Mouse (Mus musculus) heart, embryonic 14.5 days (tissue): Measurements from ENCODE around the gene Ptcd1. TPM values are rescaled to one million over a fixed set of nuclear protein-coding genes. Genes with fewer than 3 reads are reported as not detected.

ENCODE experiments used
- ATAC-seq: fragments of 200-750 bp; cut with Nextera tagmentation; 2 replicates; pipeline ENCODE4 v1.8.0; 2017; ENCODE audit warnings: low read depth, moderate TSS enrichment; ENCODE audit not compliant: insufficient number of reproducible peaks, insufficient read depth, low FRiP score
- H3K27ac ChIP-seq, 2 experiments: fragments of 200-500 bp in 1 of 2; fragments of 300-500 bp in 1 of 2; sonication (generic) in 1 of 2; replicated peaks in 1 of 2; 2 replicates each; pipeline ENCODE4 v1.5.1; 2012 to 2014; ENCODE audit warnings: low read depth in 2 of 2, low read length in 2 of 2, control low read depth in 1 of 2, mild to moderate bottlenecking in 1 of 2, mixed read lengths in 1 of 2; ENCODE audit not compliant: control insufficient read depth in 1 of 2, insufficient read depth in 1 of 2
- H3K27me3 ChIP-seq: fragments of 300-500 bp; sonication (generic); 2 replicates; pipeline ENCODE4 v1.6.1; 2014; ENCODE audit warnings: mild to moderate bottlenecking, low read length, control low read depth; ENCODE audit not compliant: control insufficient read depth, insufficient read depth
- H3K36me3 ChIP-seq: fragments of 300-500 bp; sonication (generic); 2 replicates; pipeline ENCODE4 v1.6.1; 2014; ENCODE audit warnings: mild to moderate bottlenecking, control low read depth, low read length, mixed read lengths; ENCODE audit not compliant: control insufficient read depth, insufficient read depth
- H3K4me1 ChIP-seq, 2 experiments: fragments of 200-500 bp in 1 of 2; fragments of 300-500 bp in 1 of 2; sonication (generic) in 1 of 2; 2 replicates each; pipeline ENCODE4 v1.6.1; 2012 to 2014; ENCODE audit warnings: low read length in 2 of 2, control low read depth in 1 of 2, mixed read lengths in 1 of 2; ENCODE audit not compliant: control insufficient read depth in 2 of 2, insufficient read depth in 2 of 2
- H3K4me2 ChIP-seq: fragments of 300-500 bp; sonication (generic); 2 replicates; pipeline ENCODE4 v1.6.1; 2014; ENCODE audit warnings: mild to moderate bottlenecking, low read length
- H3K4me3 ChIP-seq, 2 experiments: fragments of 200-500 bp in 1 of 2; fragments of 300-500 bp in 1 of 2; sonication (generic) in 1 of 2; 2 replicates each; pipeline ENCODE4 v1.5.1; 2012 to 2014; ENCODE audit warnings: low read length in 2 of 2, mild to moderate bottlenecking in 2 of 2, control low read depth in 1 of 2, low read depth in 1 of 2, moderate library complexity in 1 of 2; ENCODE audit not compliant: control insufficient read depth in 1 of 2, insufficient read depth in 1 of 2
- H3K9ac ChIP-seq: fragments of 300-500 bp; sonication (generic); 2 replicates; pipeline ENCODE4 v1.6.1; 2014; ENCODE audit warnings: mild to moderate bottlenecking, low read length
- H3K9me3 ChIP-seq: fragments of 300-500 bp; sonication (generic); 2 replicates; pipeline ENCODE4 v1.6.1; 2016; ENCODE audit warnings: low read length, control low read depth; ENCODE audit not compliant: control insufficient read depth
- WGBS: fragments of 180-500 bp; shearing (Covaris S2); extraction: QIAGEN DNeasy Blood & Tissue Kit; methylation state at CpG from one replicate; pipeline ENCODE4 v1.1.7; 2014; 5-methylcytosine and 5-hydroxymethylcytosine counted together
- polyA plus RNA-seq: library from polyadenylated mRNA; unstranded; fragments of >200 nt; fragmentation: Nextera tagmentation; extraction: Ambion mirVana; gene quantifications from 2 replicates; pipeline ENCODE4 v1.2.1, GENCODE M21; 2014

Gene Ptcd1
- polyA plus RNA-seq, 1 experiment from 2014 or later: 10.6 TPM

- WGBS: 57% methylated on average over 3 of the region's 3 CpGs
- no peak for ATAC-seq
- peak overlapping the region; percentile 4; the same call in 1 of the 2 replicates for H3K9ac ChIP-seq
- H3K4me3 ChIP-seq: no peak overlapping the region
- peaks cover 53% of the 10 kb centered on the region for H3K36me3 ChIP-seq
- peaks cover 4 to 29% of the 10 kb centered on the region in 2 experiments for H3K4me1 ChIP-seq
- H3K27me3 ChIP-seq: no peaks in the 10 kb centered on the region
- 0 out of 2 replicates have a peak overlapping the region, but pooled peaks have one; percentile 5 for H3K4me2 ChIP-seq
- peak overlapping the region in 1 of 2 experiments; percentile 38; a peak in 1 of 4 replicates for H3K27ac ChIP-seq
- H3K9me3 ChIP-seq: no peaks in the 10 kb centered on the region
These were observed 2.2 kb downstream of the Ptcd1 start for GRCm38 (mm10) chr5:145164710-145165109.

- Histone ChIP-seq H3K27ac (no peak overlapping the region), H3K36me3 (peaks cover 84% of the 10 kb centered on the region), H3K27me3 (no peaks in the 10 kb centered on the region), H3K4me1 (peaks cover 4 to 14% of the 10 kb centered on the region in 2 experiments), H3K4me3 (no peak overlapping the region), H3K9ac (no peak overlapping the region), H3K4me2 (no peak overlapping the region), H3K9me3 (no peaks in the 10 kb centered on the region)
- no peak for ATAC-seq
- WGBS: 91% methylated on average over 14 of the region's 14 CpGs
These were observed 5.5 kb downstream of the Ptcd1 start for GRCm38 (mm10) chr5:145161361-145161760.

- H3K4me1 ChIP-seq: no peaks in the 10 kb centered on the region
- no peak overlapping the region for H3K9ac ChIP-seq
- no peak overlapping the region for H3K4me2 ChIP-seq
- no peak overlapping the region for H3K4me3 ChIP-seq
- H3K9me3 ChIP-seq: no peaks in the 10 kb centered on the region
- ATAC-seq: no peak
- peaks cover 96% of the 10 kb centered on the region for H3K36me3 ChIP-seq
- H3K27ac ChIP-seq: no peak overlapping the region
- no peaks in the 10 kb centered on the region for H3K27me3 ChIP-seq
- 90% methylated on average over 5 of the region's 5 CpGs for WGBS
These were observed 14.2 kb downstream of the Ptcd1 start for GRCm38 (mm10) chr5:145152690-145153089.

- ATAC-seq: no peak
- H3K4me2 ChIP-seq: no peak overlapping the region
- H3K9me3 ChIP-seq: no peaks in the 10 kb centered on the region
- WGBS: 66% methylated on average over 6 of the region's 6 CpGs
- peaks cover 100% of the 10 kb centered on the region for H3K36me3 ChIP-seq
- H3K9ac ChIP-seq: no peak overlapping the region
- H3K27me3 ChIP-seq: no peaks in the 10 kb centered on the region
- H3K4me1 ChIP-seq: no peaks in the 10 kb centered on the region
- no peak overlapping the region for H3K27ac ChIP-seq
- H3K4me3 ChIP-seq: no peak overlapping the region
These were observed 17.6 kb downstream of the Ptcd1 start for GRCm38 (mm10) chr5:145149294-145149693.

- Histone ChIP-seq H3K9me3 (no peaks in the 10 kb centered on the region), H3K4me3 (no peak overlapping the region), H3K9ac (no peak overlapping the region), H3K36me3 (peaks cover 100% of the 10 kb centered on the region), H3K4me2 (no peak overlapping the region), H3K4me1 (no peaks in the 10 kb centered on the region), H3K27ac (no peak overlapping the region), H3K27me3 (no peaks in the 10 kb centered on the region)
- WGBS: 89% methylated on average over 5 of the region's 5 CpGs
- no peak for ATAC-seq
These were observed 19.2 kb downstream of the Ptcd1 start for GRCm38 (mm10) chr5:145147748-145148147.

- peaks cover 62% of the 10 kb centered on the region for H3K36me3 ChIP-seq
- WGBS: 1% methylated on average over 18 of the region's 18 CpGs
These were observed 26.3 kb downstream of the Ptcd1 start for GRCm38 (mm10) chr5:145140611-145141010.

GRCm38 (mm10) chr5:145139571-145140519 is 27.1 kb downstream of the Ptcd1 start, which contains the start of the genes Pdap1 and Bud31:
Gene Pdap1, minus strand, starts transcription at chr5:145140238.
Gene Bud31, plus strand, starts transcription at chr5:145140362.
- peak within 1 kb of the TSS; percentile 88 to 93 for H3K27ac ChIP-seq
- peaks cover 62% of the 10 kb centered on the region for H3K36me3 ChIP-seq
- WGBS: under 1% methylated on average over 83 of the region's 84 CpGs
- H3K9me3 ChIP-seq: no peaks in the 10 kb centered on the region
- peak within 1 kb of the TSS; percentile 94 for H3K9ac ChIP-seq
- no peaks in the 10 kb centered on the region for H3K27me3 ChIP-seq
- H3K4me2 ChIP-seq: peak within 1 kb of the TSS; percentile 97
- peak within 1 kb of the TSS; percentile 69 to 99 for H3K4me3 ChIP-seq
- peaks cover 2 to 19% of the 10 kb centered on the region in 2 experiments; a peak in 3 of 4 replicates for H3K4me1 ChIP-seq
- peak; percentile 91 for ATAC-seq

More at GRCm38 (mm10) chr5:145140611-145141010, 26.3 kb downstream of the Ptcd1 start:
- Histone ChIP-seq H3K4me3 (peak overlapping the region; percentile 69 to 99), H3K4me2 (peak overlapping the region; percentile 97), H3K9me3 (no peaks in the 10 kb centered on the region), H3K27me3 (no peaks in the 10 kb centered on the region), H3K4me1 (peaks cover 2 to 19% of the 10 kb centered on the region in 2 experiments; a peak in 3 of 4 replicates), H3K9ac (peak overlapping the region; percentile 94), H3K27ac (peak overlapping the region; percentile 69 to 88)
- no peak for ATAC-seq
